Mouse (Mus musculus): Measurements from ENCODE around the gene Fbxw8.

Gene Fbxw8

GRCm38 (mm10) chr5:118154839-118155564 lies at the start of gene Fbxw8:
Gene Fbxw8 (minus strand): TSS chr5:118155464.
- peak; percentile 85 to 86 for DNase-seq

- no peak for DNase-seq
Observed at GRCm38 (mm10) chr5:118204675-118205440, 49.6 kb upstream of the Fbxw8 start.

- DNase-seq: no peak
Observed at GRCm38 (mm10) chr5:118199670-118200069, 44.4 kb upstream of the Fbxw8 start.

GRCm38 (mm10) chr5:118197421-118197820 lies 42.2 kb upstream of the Fbxw8 start:
- DNase-seq: no peak

GRCm38 (mm10) chr5:118192221-118192620 lies 37.0 kb upstream of the Fbxw8 start:
- no peak for DNase-seq

GRCm38 (mm10) chr5:118190491-118190890 lies 35.2 kb upstream of the Fbxw8 start:
- no peak for DNase-seq

- no peak for DNase-seq
Observed at GRCm38 (mm10) chr5:118188356-118188755, 33.1 kb upstream of the Fbxw8 start.

GRCm38 (mm10) chr5:118186903-118187633 lies 31.8 kb upstream of the Fbxw8 start:
- no peak for DNase-seq

GRCm38 (mm10) chr5:118177640-118178039 lies 22.4 kb upstream of the Fbxw8 start:
- DNase-seq: no peak

- no peak for DNase-seq
Observed at GRCm38 (mm10) chr5:118175137-118175536, 19.9 kb upstream of the Fbxw8 start.

GRCm38 (mm10) chr5:118174310-118175009 lies 19.2 kb upstream of the Fbxw8 start:
- no peak for DNase-seq

GRCm38 (mm10) chr5:118172078-118172723 lies 16.9 kb upstream of the Fbxw8 start:
- no peak for DNase-seq

GRCm38 (mm10) chr5:118171665-118172064 lies 16.4 kb upstream of the Fbxw8 start:
- no peak for DNase-seq

- DNase-seq: peak in 1 of 2 experiments; percentile 24
Observed at GRCm38 (mm10) chr5:118170888-118171529, 15.7 kb upstream of the Fbxw8 start.

- no peak for DNase-seq
Observed at GRCm38 (mm10) chr5:118169222-118170221, 14.3 kb upstream of the Fbxw8 start.

- no peak for DNase-seq
Observed at GRCm38 (mm10) chr5:118167561-118167995, 12.3 kb upstream of the Fbxw8 start.

GRCm38 (mm10) chr5:118165462-118165861 lies 10.2 kb upstream of the Fbxw8 start:
- no peak for DNase-seq

- no peak for DNase-seq
Observed at GRCm38 (mm10) chr5:118164581-118164980, 9.3 kb upstream of the Fbxw8 start, which contains the start of gene Hrk. Gene Hrk (plus strand): TSS chr5:118164648.

GRCm38 (mm10) chr5:118160691-118161090 lies 5.4 kb upstream of the Fbxw8 start:
- DNase-seq: peak in 1 of 2 experiments; percentile 66

GRCm38 (mm10) chr5:118156976-118157375 lies 1.7 kb upstream of the Fbxw8 start:
- DNase-seq: peak in 1 of 2 experiments; percentile 63

Data from lung, adult 18-20 months (tissue).